Mouse (Mus musculus) embryonic facial prominence, embryonic 14.5 days (tissue): Measurements from ENCODE around the gene Stx8. TPM values are rescaled to one million over a fixed set of nuclear protein-coding genes. Genes with fewer than 3 reads are reported as not detected.

Experiments used
- ATAC-seq: fragments of 200-750 bp; cut with Nextera tagmentation; 2 replicates; pipeline ENCODE4 v1.8.0; 2017; ENCODE audit warnings: low read depth, moderate number of reproducible peaks, moderate TSS enrichment
- DNase-seq: peaks from one replicate; pipeline ENCODE4 v3.0.0-alpha.2; 2015; ENCODE audit warnings: low spot score
- H3K27ac ChIP-seq: fragments of 300-500 bp; sonication (generic); replicated peaks from 2 replicates; pipeline ENCODE4 v1.5.1; 2014; ENCODE audit warnings: low read depth, mild to moderate bottlenecking, low read length, moderate library complexity
- H3K27me3 ChIP-seq: fragments of 300-500 bp; sonication (generic); replicated peaks from 2 replicates; pipeline ENCODE4 v1.6.1; 2014; ENCODE audit warnings: low read length; ENCODE audit not compliant: control insufficient read depth, insufficient read depth
- H3K36me3 ChIP-seq: fragments of 300-500 bp; sonication (generic); 2 replicates; pipeline ENCODE4 v1.6.1; 2014; ENCODE audit warnings: low read length, mixed read lengths; ENCODE audit not compliant: control insufficient read depth, insufficient read depth
- H3K4me1 ChIP-seq: fragments of 300-500 bp; sonication (generic); 2 replicates; pipeline ENCODE4 v1.6.1; 2014; ENCODE audit warnings: antibody characterized with exemption, low read length; ENCODE audit not compliant: control insufficient read depth, insufficient read depth
- H3K4me2 ChIP-seq: fragments of 300-500 bp; sonication (generic); 2 replicates; pipeline ENCODE4 v1.6.1; 2014; ENCODE audit warnings: low read depth, mild to moderate bottlenecking, low read length, moderate library complexity, mixed read lengths
- H3K4me3 ChIP-seq: fragments of 300-500 bp; sonication (generic); 2 replicates; pipeline ENCODE4 v1.5.1; 2014; ENCODE audit warnings: low read depth, mild to moderate bottlenecking, low read length
- H3K9ac ChIP-seq: fragments of 300-500 bp; sonication (generic); 2 replicates; pipeline ENCODE4 v1.6.1; 2014; ENCODE audit warnings: low read depth, mild to moderate bottlenecking, low read length, moderate library complexity, mixed read lengths
- H3K9me3 ChIP-seq: fragments of 300-500 bp; sonication (generic); 2 replicates; pipeline ENCODE4 v1.6.1; 2016; ENCODE audit warnings: low read length; ENCODE audit not compliant: control insufficient read depth
- WGBS: fragments of 180-500 bp; shearing (Covaris S2); extraction: QIAGEN DNeasy Blood & Tissue Kit; methylation state at CpG from one replicate; pipeline ENCODE4 v1.1.7; 2014; 5-methylcytosine and 5-hydroxymethylcytosine counted together
- polyA plus RNA-seq: library from polyadenylated mRNA; unstranded; fragments of >200 nt; fragmentation: Nextera tagmentation; extraction: Ambion mirVana; gene quantifications from 2 replicates; pipeline ENCODE4 v1.2.1, GENCODE M21; 2014

The Stx8 gene
- polyA plus RNA-seq, result 57.5 and 58.9 TPM in 2 replicates

- ATAC-seq (peak; percentile 88), DNase-seq (peak; percentile 88)
- peaks cover 3% of the 10 kb centered on the region; the same call in 1 of the 2 replicates for H3K4me1 ChIP-seq
- under 1% methylated on average over 28 of the region's 28 CpGs for WGBS
- peak within 1 kb of the TSS; percentile 85 for H3K4me2 ChIP-seq
- H3K4me3 ChIP-seq, result peak within 1 kb of the TSS; percentile 80
- H3K27ac ChIP-seq, result 0 out of 2 replicates have a peak within 1 kb of the TSS, but pooled peaks have one; percentile 15
- H3K36me3 ChIP-seq, result peaks cover 14% of the 10 kb centered on the region
- H3K9ac ChIP-seq, result peak within 1 kb of the TSS; percentile 82
- H3K27me3 ChIP-seq, result no peaks in the 10 kb centered on the region
- no peaks in the 10 kb centered on the region for H3K9me3 ChIP-seq
Observed at GRCm38 (mm10) chr11:67965905-67966878, at the start of gene Stx8. Gene Stx8 (plus strand): TSS chr11:67966193.

GRCm38 (mm10) chr11:67917126-67917525 lies 48.9 kb upstream of the Stx8 start:
- 77% methylated on average over 3 of the region's 3 CpGs for WGBS
- no peaks in the 10 kb centered on the region for H3K4me1 ChIP-seq

GRCm38 (mm10) chr11:67919593-67919992 lies 46.4 kb upstream of the Stx8 start:
- no peak for DNase-seq
- Histone ChIP-seq H3K4me3 (no peak overlapping the region), H3K9me3 (no peaks in the 10 kb centered on the region), H3K4me2 (no peak overlapping the region), H3K36me3 (no peaks in the 10 kb centered on the region), H3K4me1 (no peaks in the 10 kb centered on the region), H3K27me3 (peaks cover 34% of the 10 kb centered on the region), H3K27ac (no peak overlapping the region), H3K9ac (no peak overlapping the region)
- no peak for ATAC-seq
- WGBS, result 62% methylated on average over 5 of the region's 5 CpGs

More at GRCm38 (mm10) chr11:67917126-67917525, 48.9 kb upstream of the Stx8 start:
- no peak for ATAC-seq
- no peak overlapping the region for H3K27ac ChIP-seq
- peaks cover 30% of the 10 kb centered on the region for H3K27me3 ChIP-seq
- H3K9me3 ChIP-seq, result no peaks in the 10 kb centered on the region
- no peak for DNase-seq
- H3K36me3 ChIP-seq, result no peaks in the 10 kb centered on the region
- no peak overlapping the region for H3K9ac ChIP-seq
- no peak overlapping the region for H3K4me2 ChIP-seq
- no peak overlapping the region for H3K4me3 ChIP-seq

GRCm38 (mm10) chr11:67920226-67920960 lies 45.6 kb upstream of the Stx8 start:
- ATAC-seq, result no peak
- no peak overlapping the region for H3K27ac ChIP-seq
- no peak for DNase-seq
- H3K9me3 ChIP-seq, result no peaks in the 10 kb centered on the region
- peak overlapping the region; percentile 98 for H3K4me2 ChIP-seq
- H3K9ac ChIP-seq, result no peak overlapping the region
- H3K4me3 ChIP-seq, result peak overlapping the region; percentile 73; the same call in 1 of the 2 replicates
- 39% methylated on average over 9 of the region's 9 CpGs for WGBS
- no peaks in the 10 kb centered on the region for H3K4me1 ChIP-seq
- no peaks in the 10 kb centered on the region for H3K36me3 ChIP-seq
- peaks cover 34% of the 10 kb centered on the region for H3K27me3 ChIP-seq

- ATAC-seq (peak; percentile 56), DNase-seq (peak; percentile 40)
- Histone ChIP-seq H3K9ac (peak overlapping the region; percentile 65), H3K9me3 (no peaks in the 10 kb centered on the region), H3K27me3 (peaks cover 34% of the 10 kb centered on the region), H3K36me3 (no peaks in the 10 kb centered on the region), H3K4me2 (peak overlapping the region; percentile 98), H3K27ac (peak overlapping the region; percentile 21; the same call in 1 of the 2 replicates), H3K4me3 (peak overlapping the region; percentile 73), H3K4me1 (no peaks in the 10 kb centered on the region)
- WGBS, result 4% methylated on average over 30 of the region's 47 CpGs
Observed at GRCm38 (mm10) chr11:67921091-67921826, 44.7 kb upstream of the Stx8 start.

GRCm38 (mm10) chr11:67921827-67922754 lies 43.9 kb upstream of the Stx8 start, which contains the start of gene Usp43:
Gene Usp43 (minus strand): TSS chr11:67922153.
- peak within 1 kb of the TSS; percentile 98 for H3K4me2 ChIP-seq
- 0% methylated on average over 15 of the region's 80 CpGs for WGBS
- peak within 1 kb of the TSS; percentile 73 for H3K4me3 ChIP-seq
- peak within 1 kb of the TSS; percentile 65 for H3K9ac ChIP-seq
- peak; percentile 83 for ATAC-seq
- H3K36me3 ChIP-seq, result no peaks in the 10 kb centered on the region
- no peaks in the 10 kb centered on the region for H3K4me1 ChIP-seq
- peaks cover 34% of the 10 kb centered on the region for H3K27me3 ChIP-seq
- H3K9me3 ChIP-seq, result no peaks in the 10 kb centered on the region
- H3K27ac ChIP-seq, result peak within 1 kb of the TSS; percentile 40; the same call in 1 of the 2 replicates
- peak; percentile 79 for DNase-seq

GRCm38 (mm10) chr11:67922755-67923125 lies 43.3 kb upstream of the Stx8 start:
- Histone ChIP-seq H3K4me3 (peak overlapping the region; percentile 73), H3K9ac (no peak overlapping the region; the same call in 1 of the 2 replicates), H3K4me1 (no peaks in the 10 kb centered on the region), H3K27ac (0 out of 2 replicates have a peak overlapping the region, but pooled peaks have one; percentile 40), H3K27me3 (peaks cover 34% of the 10 kb centered on the region), H3K36me3 (no peaks in the 10 kb centered on the region), H3K9me3 (no peaks in the 10 kb centered on the region), H3K4me2 (peak overlapping the region; percentile 98)
- DNase-seq, result peak; percentile 93
- peak; percentile 83 for ATAC-seq
- 0% methylated on average over 12 of the region's 12 CpGs for WGBS
